Comparison of ENCODE assay signal across 11 mouse cellular contexts in the genomic region with DNA sequence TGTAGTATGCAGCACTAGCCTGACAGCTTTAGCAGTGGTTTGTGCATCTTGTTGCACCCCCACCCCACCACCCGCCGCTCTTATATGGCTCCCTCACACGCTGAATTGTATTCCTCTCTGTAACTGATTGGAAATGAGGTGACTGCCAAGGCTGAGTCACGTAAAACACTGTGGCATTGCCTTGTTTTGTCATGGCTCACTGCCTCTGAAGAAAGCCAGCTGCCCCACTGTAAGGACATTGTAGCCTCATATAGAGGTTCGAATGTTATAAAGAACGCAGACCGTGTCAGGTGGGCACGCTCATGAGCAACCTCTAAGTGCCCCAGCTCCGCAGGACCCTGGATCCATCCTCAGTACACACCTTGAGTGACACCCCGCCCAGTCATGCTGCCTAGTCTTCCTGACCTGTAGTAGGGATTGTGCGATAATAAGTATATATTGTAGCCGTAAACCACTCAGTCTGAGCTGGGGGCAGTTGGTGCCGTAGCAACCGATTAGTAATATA.
DNase-seq lines count a peak whose midpoint lies in the region; ATAC-seq lines count a peak whose summit lies in the region.
"Had no signal": no experiment of that assay in that cellular context is flagged by ENCODE, and none has a peak within 500 bp of the region (broad histone marks: within the 10 kb centered on the region; RNA-seq: fewer than 3 reads in every experiment).

No protein-coding gene starts in this region.

- H3K9me3 ChIP-seq in embryonic facial prominence, embryonic 14.5 days (ENCODE audit: control insufficient read depth, low read length): no peaks in the 10 kb centered on the region
- no peaks in the 10 kb centered on the region for H3K9me3 ChIP-seq in embryonic facial prominence, embryonic 10.5 days
- H3K9me3 ChIP-seq in midbrain, embryonic 15.5 days: no peaks in the 10 kb centered on the region
- H3K9me3 ChIP-seq in midbrain, embryonic 10.5 days (replicated peaks): no peaks in the 10 kb centered on the region
- H3K9me3 ChIP-seq in forebrain, embryonic 14.5 days (replicated peaks; ENCODE audit: control insufficient read depth, low read length): 0 out of 2 replicates have a peak, but pooled peaks cover 3% of the 10 kb centered on the region
- H3K9me3 ChIP-seq in neural tube, embryonic 13.5 days: no peaks in the 10 kb centered on the region

- H3K4me3 ChIP-seq in embryonic facial prominence, embryonic 14.5 days (ENCODE audit: low read depth, low read length): no peak overlapping the region
- H3K4me3 ChIP-seq in embryonic facial prominence, embryonic 10.5 days: no peak overlapping the region
- no peak overlapping the region for H3K4me3 ChIP-seq in midbrain, embryonic 15.5 days
- no peak overlapping the region for H3K4me3 ChIP-seq in midbrain, embryonic 10.5 days
- no peak overlapping the region for H3K4me3 ChIP-seq in forebrain, embryonic 14.5 days (ENCODE audit: low read depth, low read length)
- H3K4me3 ChIP-seq in neural tube, embryonic 13.5 days: no peak overlapping the region

- H3K36me3 ChIP-seq in embryonic facial prominence, embryonic 14.5 days (ENCODE audit: control insufficient read depth, insufficient read depth, low read length): no peaks in the 10 kb centered on the region
- no peaks in the 10 kb centered on the region for H3K36me3 ChIP-seq in embryonic facial prominence, embryonic 10.5 days (replicated peaks)
- H3K36me3 ChIP-seq in midbrain, embryonic 15.5 days (replicated peaks): no peaks in the 10 kb centered on the region
- H3K36me3 ChIP-seq in midbrain, embryonic 10.5 days: no peaks in the 10 kb centered on the region
- no peaks in the 10 kb centered on the region for H3K36me3 ChIP-seq in forebrain, embryonic 14.5 days (ENCODE audit: control insufficient read depth, insufficient read depth, low read length)
- no peaks in the 10 kb centered on the region for H3K36me3 ChIP-seq in neural tube, embryonic 13.5 days

- H3K27ac ChIP-seq in embryonic facial prominence, embryonic 14.5 days (replicated peaks; ENCODE audit: low read depth, low read length): no peak overlapping the region
- H3K27ac ChIP-seq in embryonic facial prominence, embryonic 10.5 days (replicated peaks): no peak overlapping the region
- H3K27ac ChIP-seq in midbrain, embryonic 15.5 days: no peak overlapping the region
- no peak overlapping the region for H3K27ac ChIP-seq in midbrain, embryonic 10.5 days (replicated peaks)
- no peak overlapping the region for H3K27ac ChIP-seq in forebrain, embryonic 14.5 days (ENCODE audit: low read depth, low read length)
- no peak overlapping the region for H3K27ac ChIP-seq in neural tube, embryonic 13.5 days (replicated peaks)
- H3K27ac ChIP-seq: liver, embryonic 14.5 days had no signal

- no peak for ATAC-seq in embryonic facial prominence, embryonic 14.5 days (ENCODE audit: low read depth)
- ATAC-seq in midbrain, embryonic 15.5 days (replicated peaks): peak; percentile 64
- peak; percentile 70 for ATAC-seq in forebrain, embryonic 14.5 days
- peak; percentile 89 for ATAC-seq in neural tube, embryonic 13.5 days (ENCODE audit: low read depth)

- no peak overlapping the region for H3K9ac ChIP-seq in embryonic facial prominence, embryonic 14.5 days (ENCODE audit: low read depth, low read length)
- H3K9ac ChIP-seq in midbrain, embryonic 15.5 days: no peak overlapping the region
- no peak overlapping the region for H3K9ac ChIP-seq in forebrain, embryonic 14.5 days (ENCODE audit: low read length)
- H3K9ac ChIP-seq in neural tube, embryonic 13.5 days: 0 out of 2 replicates have a peak overlapping the region, but pooled peaks have one; percentile 12
- H3K9ac ChIP-seq: liver, embryonic 14.5 days had no signal

- no peaks in the 10 kb centered on the region for H3K27me3 ChIP-seq in embryonic facial prominence, embryonic 14.5 days (replicated peaks; ENCODE audit: control insufficient read depth, insufficient read depth, low read length)
- H3K27me3 ChIP-seq in embryonic facial prominence, embryonic 10.5 days (replicated peaks; ENCODE audit: low read depth, poor library complexity, severe bottlenecking): no peaks in the 10 kb centered on the region
- no peaks in the 10 kb centered on the region for H3K27me3 ChIP-seq in midbrain, embryonic 15.5 days (replicated peaks)
- no peaks in the 10 kb centered on the region for H3K27me3 ChIP-seq in midbrain, embryonic 10.5 days (ENCODE audit: low read depth, poor library complexity, severe bottlenecking)
- no peaks in the 10 kb centered on the region for H3K27me3 ChIP-seq in forebrain, embryonic 14.5 days (replicated peaks; ENCODE audit: control insufficient read depth, insufficient read depth, low read length)
- no peaks in the 10 kb centered on the region for H3K27me3 ChIP-seq in neural tube, embryonic 13.5 days

- no peaks in the 10 kb centered on the region for H3K4me1 ChIP-seq in embryonic facial prominence, embryonic 14.5 days (ENCODE audit: control insufficient read depth, insufficient read depth, low read length)
- no peaks in the 10 kb centered on the region; the same call in 1 of the 2 replicates for H3K4me1 ChIP-seq in embryonic facial prominence, embryonic 10.5 days
- H3K4me1 ChIP-seq in midbrain, embryonic 15.5 days: peaks cover 6% of the 10 kb centered on the region; the same call in 1 of the 2 replicates
- no peaks in the 10 kb centered on the region for H3K4me1 ChIP-seq in midbrain, embryonic 10.5 days
- H3K4me1 ChIP-seq in forebrain, embryonic 14.5 days (ENCODE audit: control insufficient read depth, insufficient read depth, low read length): no peaks in the 10 kb centered on the region
- peaks cover 10% of the 10 kb centered on the region; the same call in 1 of the 2 replicates for H3K4me1 ChIP-seq in neural tube, embryonic 13.5 days (replicated peaks)

- H3K4me2 ChIP-seq in embryonic facial prominence, embryonic 14.5 days (ENCODE audit: low read depth, low read length): no peak overlapping the region
- H3K4me2 ChIP-seq in midbrain, embryonic 15.5 days: no peak overlapping the region
- H3K4me2 ChIP-seq in forebrain, embryonic 14.5 days (ENCODE audit: low read length): no peak overlapping the region
- H3K4me2 ChIP-seq in neural tube, embryonic 13.5 days: peak overlapping the region; percentile 41

- peak; percentile 19 for DNase-seq in embryonic facial prominence, embryonic 14.5 days (ENCODE audit: low spot score)
- DNase-seq in embryonic facial prominence, embryonic 10.5 days (ENCODE audit: low spot score): no peak
- DNase-seq in midbrain, embryonic 10.5 days (ENCODE audit: low spot score): no peak
- peak; percentile 58 for DNase-seq in forebrain, embryonic 14.5 days (ENCODE audit: low spot score)
- no peak for DNase-seq in embryo, embryonic 10.5 days (ENCODE audit: low spot score)
- DNase-seq in T-cell, adult 2 months (ENCODE audit: low spot score): no peak
- DNase-seq: adrenal gland, postnatal 25 days; layer of hippocampus, postnatal 36 days had no signal

- WGBS in embryonic facial prominence, embryonic 14.5 days: 80% methylated on average over 14 of the region's 14 CpGs
- 91% methylated on average over 14 of the region's 14 CpGs for WGBS in embryonic facial prominence, embryonic 10.5 days
- WGBS in midbrain, embryonic 15.5 days: 74% methylated on average over 14 of the region's 14 CpGs
- WGBS in midbrain, embryonic 10.5 days: 90% methylated on average over 14 of the region's 14 CpGs
- 55% methylated on average over 14 of the region's 14 CpGs for WGBS in forebrain, embryonic 14.5 days
- 45% methylated on average over 14 of the region's 14 CpGs for WGBS in neural tube, embryonic 13.5 days

Comparison
In these comparisons a context has a peak if more than half of its experiments do, and no peak if none do; other contexts are left out.
1. DNase-seq: peak in embryonic facial prominence, embryonic 14.5 days (single experiment) and forebrain, embryonic 14.5 days (single experiment); none in embryonic facial prominence, embryonic 10.5 days (single experiment), midbrain, embryonic 10.5 days (single experiment), embryo, embryonic 10.5 days (single experiment) and T-cell, adult 2 months (single experiment).